Mouse (Mus musculus) olfactory bulb, adult 2 months (tissue): ENCODE measurements at regions not wholly inside any gene's neighbourhood (a gene's known extent, or its start where the extent isn't known, plus 50 kb on each side); places are given as distances from the start of the nearest gene placed in this dataset.
"Not testable (repeated sequence)": the region's sequence is repeated elsewhere in the genome, so short reads cannot be mapped to it uniquely, and the experiment has no call there.

Source experiments
- H3K27ac ChIP-seq: fragments of 200-500 bp; 2 replicates; pipeline ENCODE4 v1.5.1; 2012; ENCODE audit warnings: low read depth, low read length; ENCODE audit not compliant: insufficient read depth
- H3K4me1 ChIP-seq: fragments of 200-500 bp; 2 replicates; pipeline ENCODE4 v1.6.1; 2012; ENCODE audit warnings: low read length; ENCODE audit not compliant: control insufficient read depth, insufficient read depth
- H3K4me3 ChIP-seq: fragments of 200-500 bp; 2 replicates; pipeline ENCODE4 v1.5.1; 2012; ENCODE audit warnings: mild to moderate bottlenecking, low read depth, low read length, moderate library complexity; ENCODE audit not compliant: insufficient read depth
- CTCF ChIP-seq: fragments of 200-500 bp; IDR thresholded peaks from 2 replicates; pipeline ENCODE4 v1.5.1; 2012; ENCODE audit warnings: low read depth, mild to moderate bottlenecking, low read length, moderate library complexity; ENCODE audit not compliant: insufficient read depth
- POLR2A ChIP-seq: fragments of 200-500 bp; IDR thresholded peaks from 2 replicates; pipeline ENCODE4 v1.6.1; 2012; ENCODE audit warnings: mild to moderate bottlenecking, low read depth, low read length, moderate library complexity; ENCODE audit not compliant: insufficient read depth
- WGBS: fragments of 180-500 bp; shearing (Covaris S2); methylation state at CpG from one replicate; pipeline ENCODE4 v1.1.7; 2018; 5-methylcytosine and 5-hydroxymethylcytosine counted together

DNA sequence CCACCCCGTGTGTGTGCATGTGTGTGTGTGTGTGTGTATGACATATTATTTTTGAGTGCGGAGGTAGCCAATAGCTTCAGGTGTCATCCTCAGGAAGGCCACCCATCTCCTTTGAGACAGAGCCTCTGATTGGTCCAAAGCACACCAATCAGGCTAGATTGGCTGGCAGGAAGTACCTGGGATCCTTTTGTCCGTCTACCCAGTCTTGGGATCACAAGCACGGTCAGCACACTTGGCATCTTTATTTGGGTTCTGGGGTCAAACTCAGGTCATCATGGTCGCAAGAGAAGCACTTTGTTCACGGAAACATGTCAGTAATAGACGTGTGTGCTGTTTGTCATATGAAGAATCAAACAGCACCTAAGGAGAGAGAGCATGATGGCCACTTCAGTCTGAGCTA, 68.9 kb upstream of the Acpp start:
- Histone ChIP-seq H3K27ac (no peak overlapping the region), H3K4me1 (peaks cover 8% of the 10 kb centered on the region; the same call in 1 of the 2 replicates), H3K4me3 (no peak overlapping the region)
- TF ChIP-seq CTCF (no peak), POLR2A (no peak)
- 83% methylated on average over 7 of the region's 7 CpGs for WGBS

DNA sequence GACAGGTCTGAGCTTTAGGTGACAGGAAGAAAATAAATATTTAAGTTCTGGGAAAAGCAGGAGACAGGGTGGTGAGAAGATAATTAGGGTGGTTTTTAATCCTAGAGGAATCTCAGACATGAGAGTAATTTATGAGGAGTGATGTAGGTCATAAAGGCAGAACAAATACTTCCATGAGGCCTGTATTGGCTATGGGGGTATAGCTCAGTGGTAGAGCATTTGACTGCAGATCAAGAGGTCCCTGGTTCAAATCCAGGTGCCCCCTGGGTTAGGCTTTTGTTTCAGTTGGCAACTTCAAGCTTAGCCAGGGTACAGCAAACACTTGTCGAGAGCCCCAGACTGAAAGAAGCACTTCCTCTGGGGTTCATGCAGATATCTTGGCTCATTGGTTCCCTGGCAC, 66.3 kb upstream of the Acpp start:
- H3K27ac ChIP-seq = no peak overlapping the region
- 60% methylated on average over 1 of the region's 1 CpGs for WGBS
- TF ChIP-seq CTCF (no peak), POLR2A (no peak)
- 0 out of 2 replicates have a peak, but pooled peaks cover 3% of the 10 kb centered on the region for H3K4me1 ChIP-seq
- no peak overlapping the region for H3K4me3 ChIP-seq

DNA sequence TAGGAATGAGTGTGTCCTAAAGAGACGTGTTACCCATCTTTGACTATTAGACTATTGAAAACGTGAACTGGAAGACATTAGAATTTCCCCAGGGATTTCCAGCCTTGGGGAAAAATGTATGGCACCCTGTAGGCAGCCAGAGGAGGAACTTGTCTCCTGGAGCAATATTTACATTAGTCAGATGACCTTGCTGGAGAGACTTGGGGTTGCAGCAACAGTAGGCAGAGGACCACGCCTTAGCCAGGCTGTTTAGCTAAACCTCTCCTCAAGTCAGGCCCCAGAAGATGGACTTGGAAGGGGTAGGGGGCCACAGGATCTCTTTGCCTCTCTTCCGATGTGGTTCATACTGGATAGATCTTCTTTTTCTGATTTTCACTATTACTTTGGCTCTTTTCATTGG, 64.1 kb upstream of the Acpp start:
- no peak for TF ChIP-seq POLR2A
- TF ChIP-seq CTCF = no peak
- WGBS = 91% methylated on average over 4 of the region's 4 CpGs

DNA sequence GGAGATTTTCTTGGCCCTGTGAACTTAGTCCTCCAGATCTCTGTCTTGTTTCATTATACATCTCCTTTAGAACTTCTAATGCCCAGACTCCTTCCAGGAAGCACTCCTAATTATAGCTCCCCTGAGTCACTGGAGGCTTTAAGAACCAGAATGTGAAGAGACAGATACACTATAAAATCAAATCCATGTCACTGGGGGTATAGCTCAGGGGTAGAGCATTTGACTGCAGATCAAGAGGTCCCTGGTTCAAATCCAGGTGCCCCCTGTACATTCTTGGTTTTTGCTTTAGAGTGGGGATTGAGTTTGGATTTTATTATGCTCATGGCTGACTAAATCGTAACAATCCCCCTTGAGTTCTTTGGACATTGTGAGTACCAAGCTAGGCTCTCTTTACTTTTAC, 62.4 kb upstream of the Acpp start:
- H3K4me1 ChIP-seq = no peaks in the 10 kb centered on the region
- no peak overlapping the region for H3K27ac ChIP-seq
- TF ChIP-seq CTCF (no peak), POLR2A (no peak)
- WGBS = 91% methylated on average over 1 of the region's 1 CpGs
- no peak overlapping the region for H3K4me3 ChIP-seq

More for the DNA sequence above, 64.1 kb upstream of the Acpp start:
- no peak overlapping the region for H3K4me3 ChIP-seq
- H3K4me1 ChIP-seq = no peaks in the 10 kb centered on the region
- H3K27ac ChIP-seq = no peak overlapping the region

DNA sequence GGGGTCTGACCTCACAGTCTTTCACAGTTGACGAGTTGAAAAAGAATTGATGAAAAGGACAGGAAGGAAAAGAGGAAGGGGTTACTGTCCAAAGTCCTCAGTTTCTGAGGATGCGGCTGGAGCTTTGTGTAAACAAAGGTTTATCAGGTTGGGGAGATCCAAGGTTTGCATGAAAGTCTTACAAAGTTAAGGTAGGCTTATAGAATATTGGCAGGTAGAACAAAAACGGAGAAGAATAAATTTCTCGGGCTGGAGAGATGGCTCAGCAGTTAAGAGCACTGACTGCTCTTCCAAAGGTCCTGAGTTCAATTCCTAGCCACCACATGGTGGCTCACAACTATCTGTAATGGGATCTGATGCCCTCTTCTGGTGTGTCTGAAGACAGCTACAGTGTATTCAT, 60.9 kb upstream of the Acpp start:
- H3K4me1 ChIP-seq, H3K27ac ChIP-seq, H3K4me3 ChIP-seq: not testable (repeated sequence)
- 77% methylated on average over 4 of the region's 4 CpGs for WGBS

DNA sequence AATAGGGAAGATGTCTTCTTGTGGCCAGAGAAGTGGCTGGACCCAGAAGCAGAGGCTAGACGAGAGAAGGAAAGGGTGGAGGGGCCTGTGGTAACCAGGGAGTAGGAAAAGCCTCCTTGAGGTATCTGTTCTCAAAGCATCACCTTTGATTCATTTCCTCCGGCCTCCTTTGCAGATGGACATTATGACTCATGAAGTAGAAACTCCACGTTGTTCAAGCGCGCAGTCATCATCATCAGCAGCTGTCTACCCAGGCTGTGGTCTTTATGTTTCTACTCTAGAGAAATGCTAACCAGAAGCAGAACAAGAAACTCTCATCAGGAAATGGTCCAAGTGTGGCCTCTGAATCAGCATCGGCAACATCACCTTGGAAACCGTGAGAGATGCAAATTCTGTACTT, 50.3 kb upstream of the Acpp start:
- Histone ChIP-seq H3K4me3 (no peak overlapping the region), H3K27ac (no peak overlapping the region), H3K4me1 (no peaks in the 10 kb centered on the region)
- 88% methylated on average over 7 of the region's 7 CpGs for WGBS
- TF ChIP-seq CTCF (no peak), POLR2A (no peak)
